Mouse (Mus musculus) heart, embryonic 14.5 days (tissue): Measurements from ENCODE around the gene Polh. TPM values are rescaled to one million over a fixed set of nuclear protein-coding genes. Genes with fewer than 3 reads are reported as not detected.

ENCODE experiments used
- ATAC-seq: fragments of 200-750 bp; cut with Nextera tagmentation; 2 replicates; pipeline ENCODE4 v1.8.0; 2017; ENCODE audit warnings: low read depth, moderate TSS enrichment; ENCODE audit not compliant: insufficient number of reproducible peaks, insufficient read depth, low FRiP score
- H3K27ac ChIP-seq, 2 experiments: fragments of 200-500 bp in 1 of 2; fragments of 300-500 bp in 1 of 2; sonication (generic) in 1 of 2; replicated peaks in 1 of 2; 2 replicates each; pipeline ENCODE4 v1.5.1; 2012 to 2014; ENCODE audit warnings: low read depth in 2 of 2, low read length in 2 of 2, control low read depth in 1 of 2, mild to moderate bottlenecking in 1 of 2, mixed read lengths in 1 of 2; ENCODE audit not compliant: control insufficient read depth in 1 of 2, insufficient read depth in 1 of 2
- H3K27me3 ChIP-seq: fragments of 300-500 bp; sonication (generic); 2 replicates; pipeline ENCODE4 v1.6.1; 2014; ENCODE audit warnings: mild to moderate bottlenecking, low read length, control low read depth; ENCODE audit not compliant: control insufficient read depth, insufficient read depth
- H3K36me3 ChIP-seq: fragments of 300-500 bp; sonication (generic); 2 replicates; pipeline ENCODE4 v1.6.1; 2014; ENCODE audit warnings: mild to moderate bottlenecking, control low read depth, low read length, mixed read lengths; ENCODE audit not compliant: control insufficient read depth, insufficient read depth
- H3K4me1 ChIP-seq, 2 experiments: fragments of 200-500 bp in 1 of 2; fragments of 300-500 bp in 1 of 2; sonication (generic) in 1 of 2; 2 replicates each; pipeline ENCODE4 v1.6.1; 2012 to 2014; ENCODE audit warnings: low read length in 2 of 2, control low read depth in 1 of 2, mixed read lengths in 1 of 2; ENCODE audit not compliant: control insufficient read depth in 2 of 2, insufficient read depth in 2 of 2
- H3K4me2 ChIP-seq: fragments of 300-500 bp; sonication (generic); 2 replicates; pipeline ENCODE4 v1.6.1; 2014; ENCODE audit warnings: mild to moderate bottlenecking, low read length
- H3K4me3 ChIP-seq, 2 experiments: fragments of 200-500 bp in 1 of 2; fragments of 300-500 bp in 1 of 2; sonication (generic) in 1 of 2; 2 replicates each; pipeline ENCODE4 v1.5.1; 2012 to 2014; ENCODE audit warnings: low read length in 2 of 2, mild to moderate bottlenecking in 2 of 2, control low read depth in 1 of 2, low read depth in 1 of 2, moderate library complexity in 1 of 2; ENCODE audit not compliant: control insufficient read depth in 1 of 2, insufficient read depth in 1 of 2
- H3K9ac ChIP-seq: fragments of 300-500 bp; sonication (generic); 2 replicates; pipeline ENCODE4 v1.6.1; 2014; ENCODE audit warnings: mild to moderate bottlenecking, low read length
- H3K9me3 ChIP-seq: fragments of 300-500 bp; sonication (generic); 2 replicates; pipeline ENCODE4 v1.6.1; 2016; ENCODE audit warnings: low read length, control low read depth; ENCODE audit not compliant: control insufficient read depth
- WGBS: fragments of 180-500 bp; shearing (Covaris S2); extraction: QIAGEN DNeasy Blood & Tissue Kit; methylation state at CpG from one replicate; pipeline ENCODE4 v1.1.7; 2014; 5-methylcytosine and 5-hydroxymethylcytosine counted together
- polyA plus RNA-seq: library from polyadenylated mRNA; unstranded; fragments of >200 nt; fragmentation: Nextera tagmentation; extraction: Ambion mirVana; gene quantifications from 2 replicates; pipeline ENCODE4 v1.2.1, GENCODE M21; 2014

Polh gene
- polyA plus RNA-seq, 1 experiment from 2014 or later: 11.7 TPM

- peak overlapping the region; percentile 40 to 86 for H3K27ac ChIP-seq
- 44% methylated on average over 9 of the region's 9 CpGs for WGBS
- H3K27me3 ChIP-seq: no peaks in the 10 kb centered on the region
- H3K4me2 ChIP-seq: peak overlapping the region; percentile 76
- ATAC-seq: no peak
- H3K9ac ChIP-seq: peak overlapping the region; percentile 85
- peaks cover 37% of the 10 kb centered on the region for H3K36me3 ChIP-seq
- peaks cover 13 to 31% of the 10 kb centered on the region in 2 experiments for H3K4me1 ChIP-seq
- H3K4me3 ChIP-seq: peak overlapping the region; percentile 70 to 85
- H3K9me3 ChIP-seq: no peaks in the 10 kb centered on the region
Observed at GRCm38 (mm10) chr17:46161710-46162109, 40.7 kb downstream of the Polh start.

- no peak for ATAC-seq
- H3K27ac ChIP-seq: peak overlapping the region; percentile 40 to 86
- peak overlapping the region; percentile 85 for H3K9ac ChIP-seq
- peaks cover 32% of the 10 kb centered on the region for H3K36me3 ChIP-seq
- H3K4me3 ChIP-seq: peak overlapping the region; percentile 70 to 85
- peaks cover 13 to 28% of the 10 kb centered on the region in 2 experiments for H3K4me1 ChIP-seq
- H3K4me2 ChIP-seq: peak overlapping the region; percentile 76
- WGBS: under 1% methylated on average over 19 of the region's 19 CpGs
- H3K9me3 ChIP-seq: no peaks in the 10 kb centered on the region
- H3K27me3 ChIP-seq: no peaks in the 10 kb centered on the region
Observed at GRCm38 (mm10) chr17:46161179-46161578, 41.3 kb downstream of the Polh start.

GRCm38 (mm10) chr17:46160686-46161085 lies 41.8 kb downstream of the Polh start, which contains the start of gene Gtpbp2:
TSS of gene Gtpbp2 (plus strand) at chr17:46161032.
- Histone ChIP-seq H3K4me3 (peak within 1 kb of the TSS; percentile 70 to 85), H3K4me2 (peak within 1 kb of the TSS; percentile 76), H3K9me3 (no peaks in the 10 kb centered on the region), H3K36me3 (peaks cover 27% of the 10 kb centered on the region), H3K4me1 (peaks cover 13 to 28% of the 10 kb centered on the region in 2 experiments), H3K9ac (peak within 1 kb of the TSS; percentile 85), H3K27me3 (no peaks in the 10 kb centered on the region), H3K27ac (peak within 1 kb of the TSS; percentile 91 to 97)
- under 1% methylated on average over 22 of the region's 23 CpGs for WGBS
- ATAC-seq: peak; percentile 90

GRCm38 (mm10) chr17:46160090-46160662 lies 42.3 kb downstream of the Polh start:
- Histone ChIP-seq H3K4me3 (peak overlapping the region; percentile 64 to 70), H3K4me1 (peaks cover 13 to 28% of the 10 kb centered on the region in 2 experiments), H3K27me3 (no peaks in the 10 kb centered on the region), H3K27ac (peak overlapping the region; percentile 91 to 97), H3K9ac (peak overlapping the region; percentile 71), H3K4me2 (peak overlapping the region; percentile 76), H3K36me3 (peaks cover 22% of the 10 kb centered on the region), H3K9me3 (no peaks in the 10 kb centered on the region)
- peak; percentile 77 for ATAC-seq
- WGBS: 0% methylated on average over 16 of the region's 16 CpGs

GRCm38 (mm10) chr17:46159236-46159635 lies 43.2 kb downstream of the Polh start:
- WGBS: 15% methylated on average over 2 of the region's 2 CpGs
- Histone ChIP-seq H3K27ac (peak overlapping the region; percentile 91 to 97), H3K9me3 (no peaks in the 10 kb centered on the region), H3K9ac (peak overlapping the region; percentile 71), H3K4me3 (peak overlapping the region in 1 of 2 experiments; percentile 70; a peak in 2 of 4 replicates), H3K4me1 (peaks cover 13 to 28% of the 10 kb centered on the region in 2 experiments), H3K4me2 (peak overlapping the region; percentile 76), H3K36me3 (peaks cover 13% of the 10 kb centered on the region), H3K27me3 (no peaks in the 10 kb centered on the region)
- no peak for ATAC-seq

- no peak overlapping the region for H3K27ac ChIP-seq
- H3K9me3 ChIP-seq: no peaks in the 10 kb centered on the region
- H3K4me3 ChIP-seq: no peak overlapping the region
- H3K4me1 ChIP-seq: peaks cover 9 to 23% of the 10 kb centered on the region in 2 experiments; a peak in 3 of 4 replicates
- no peak overlapping the region for H3K4me2 ChIP-seq
- H3K9ac ChIP-seq: no peak overlapping the region
- WGBS: 93% methylated on average over 8 of the region's 8 CpGs
- ATAC-seq: no peak
- no peaks in the 10 kb centered on the region for H3K36me3 ChIP-seq
- H3K27me3 ChIP-seq: no peaks in the 10 kb centered on the region
Observed at GRCm38 (mm10) chr17:46157131-46157530, 45.3 kb downstream of the Polh start.

- Histone ChIP-seq H3K27ac (no peak overlapping the region), H3K9ac (no peak overlapping the region), H3K9me3 (no peaks in the 10 kb centered on the region), H3K27me3 (no peaks in the 10 kb centered on the region), H3K4me3 (no peak overlapping the region), H3K36me3 (peaks cover under 1% of the 10 kb centered on the region; the same call in 1 of the 2 replicates), H3K4me1 (peaks cover 6 to 19% of the 10 kb centered on the region in 2 experiments; a peak in 3 of 4 replicates), H3K4me2 (no peak overlapping the region)
- WGBS: 79% methylated on average over 5 of the region's 5 CpGs
- no peak for ATAC-seq
Observed at GRCm38 (mm10) chr17:46156680-46157079, 45.8 kb downstream of the Polh start.
